Mouse (Mus musculus) G1E (cell line): ENCODE measurements around the gene Tacc2.

Experiments
- CTCF ChIP-seq: IDR thresholded peaks from 2 replicates; pipeline ENCODE4 v1.5.1; 2012; ENCODE audit warnings: low read depth, low read length, inconsistent platforms, mixed read lengths
- GATA1 ChIP-seq: IDR thresholded peaks from 2 replicates; pipeline ENCODE4 v1.6.1; 2012; ENCODE audit warnings: borderline replicate concordance, low read length, inconsistent platforms, mixed read lengths
- POLR2AphosphoS5 ChIP-seq: IDR thresholded peaks from 2 replicates; pipeline ENCODE4 v1.6.1; 2012; ENCODE audit warnings: low read depth, low read length, inconsistent platforms; ENCODE audit not compliant: insufficient replicate concordance

- TF ChIP-seq GATA1 (no peak), POLR2AphosphoS5 (no peak), CTCF (no peak)
Measured at GRCm38 (mm10) chr7:130636274-130636673, 59.0 kb downstream of the Tacc2 start.
